Mouse (Mus musculus) thymus, postnatal 10 days (tissue): Measurements from ENCODE around the gene Supt4a.

Experiments
- DNase-seq, 2 experiments: peaks; one replicate each; pipeline ENCODE4 v3.0.0; 2021; ENCODE audit warnings: low spot score in 2 of 2

The Supt4a gene

DNA sequence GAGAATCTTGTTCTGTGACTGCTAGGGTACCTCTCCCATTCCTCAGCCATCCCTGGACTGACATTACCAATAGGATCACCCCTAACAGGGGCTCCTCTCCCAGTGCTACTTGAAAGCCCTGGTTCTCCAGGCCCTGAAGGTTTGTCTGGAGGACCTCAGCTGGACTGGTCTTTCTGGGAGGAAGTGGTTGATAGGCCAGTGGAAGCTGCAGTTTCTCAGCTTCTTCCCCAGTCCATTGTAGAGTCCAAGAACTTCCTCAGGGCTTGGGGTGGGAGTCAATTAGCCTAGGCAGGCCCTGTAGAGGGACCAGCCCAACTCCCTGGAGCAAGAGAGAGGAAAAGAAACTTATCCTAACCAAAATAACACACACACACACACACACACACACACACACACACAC lies 11.8 kb upstream of the Supt4a start:
- no peak for DNase-seq

DNA sequence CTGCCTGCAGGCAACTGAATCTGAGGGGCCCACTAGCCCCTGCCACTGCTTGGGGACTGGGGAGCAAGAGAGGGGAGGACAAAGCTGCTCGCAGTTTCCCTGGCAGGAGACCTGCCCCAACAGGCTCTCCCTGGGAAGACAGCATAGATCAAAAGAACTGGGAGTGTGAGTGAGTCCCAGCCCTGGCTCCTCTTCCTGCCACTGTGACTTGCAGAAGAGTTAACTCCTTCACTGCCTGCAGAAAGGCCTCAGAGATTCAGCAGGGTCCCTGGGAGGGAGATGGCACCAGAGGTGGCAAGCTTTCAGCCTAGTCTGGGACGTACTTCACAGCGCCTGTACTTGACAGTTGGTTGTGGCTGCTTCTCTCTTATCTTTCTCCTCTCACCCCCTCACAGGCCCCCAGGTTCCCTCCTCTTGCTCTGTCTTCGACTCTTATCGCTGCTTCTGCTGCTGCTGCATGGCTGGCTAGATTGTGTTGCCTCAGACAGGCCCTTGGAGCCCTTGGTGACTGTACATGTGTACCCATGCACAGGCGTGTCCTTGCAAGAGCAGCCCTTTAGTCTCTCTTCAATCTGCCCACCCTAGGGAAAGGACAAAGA lies 11.3 kb upstream of the Supt4a start:
- DNase-seq, result peak; percentile 79 to 83

DNA sequence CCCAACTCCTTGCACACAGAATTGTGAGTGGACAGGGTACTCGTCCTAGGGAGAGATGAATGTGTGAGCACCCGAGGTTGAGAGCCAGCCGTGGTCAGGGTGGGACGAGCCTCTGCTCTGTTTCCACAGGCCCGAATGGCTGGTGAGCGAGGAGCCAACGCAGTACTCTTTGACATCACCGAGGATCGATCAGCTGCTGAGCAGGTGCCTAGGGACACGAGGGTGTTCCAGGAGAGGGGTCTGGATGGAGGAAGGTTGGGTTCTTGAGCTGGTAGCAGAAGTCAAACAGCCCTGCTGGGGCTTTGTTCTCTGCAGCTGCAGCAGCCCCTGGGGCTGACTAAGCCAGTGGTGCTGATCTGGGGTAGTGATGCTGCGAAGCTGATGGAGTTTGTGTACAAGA lies 10.3 kb upstream of the Supt4a start:
- DNase-seq, result peak; percentile 68 to 69

GRCm38 (mm10) chr11:87727471-87727870 lies 9.9 kb upstream of the Supt4a start:
- DNase-seq, result no peak

GRCm38 (mm10) chr11:87728850-87729592 lies 8.3 kb upstream of the Supt4a start:
- no peak for DNase-seq

DNA sequence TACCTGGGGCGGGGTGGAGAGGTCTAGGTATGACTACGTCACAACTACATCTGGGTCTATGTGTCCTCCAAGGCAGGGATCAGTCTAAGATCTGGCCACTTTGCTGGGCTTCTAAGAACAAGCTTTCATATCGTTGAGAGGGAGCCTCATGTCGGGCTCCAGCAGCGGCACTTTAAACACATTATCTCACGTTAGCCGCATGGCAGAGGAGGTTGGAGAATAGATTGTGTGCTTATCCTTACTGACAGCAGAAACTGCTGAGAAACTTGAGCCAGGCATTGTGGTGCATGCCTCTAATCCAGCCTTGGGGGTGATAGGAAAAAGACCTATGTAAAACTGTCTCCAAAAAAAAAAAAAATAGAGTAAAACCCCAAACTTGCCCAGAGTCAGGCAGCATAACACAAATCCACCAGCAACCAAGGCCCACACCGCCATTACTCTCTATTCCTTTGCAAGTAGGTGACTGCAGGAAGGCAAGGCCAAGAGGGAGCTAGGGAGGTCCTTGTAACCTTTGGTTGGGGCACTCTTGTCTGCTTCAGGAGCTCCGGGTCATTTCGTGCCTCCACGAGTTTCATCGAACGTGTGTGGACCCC lies 7.7 kb upstream of the Supt4a start:
- no peak for DNase-seq

DNA sequence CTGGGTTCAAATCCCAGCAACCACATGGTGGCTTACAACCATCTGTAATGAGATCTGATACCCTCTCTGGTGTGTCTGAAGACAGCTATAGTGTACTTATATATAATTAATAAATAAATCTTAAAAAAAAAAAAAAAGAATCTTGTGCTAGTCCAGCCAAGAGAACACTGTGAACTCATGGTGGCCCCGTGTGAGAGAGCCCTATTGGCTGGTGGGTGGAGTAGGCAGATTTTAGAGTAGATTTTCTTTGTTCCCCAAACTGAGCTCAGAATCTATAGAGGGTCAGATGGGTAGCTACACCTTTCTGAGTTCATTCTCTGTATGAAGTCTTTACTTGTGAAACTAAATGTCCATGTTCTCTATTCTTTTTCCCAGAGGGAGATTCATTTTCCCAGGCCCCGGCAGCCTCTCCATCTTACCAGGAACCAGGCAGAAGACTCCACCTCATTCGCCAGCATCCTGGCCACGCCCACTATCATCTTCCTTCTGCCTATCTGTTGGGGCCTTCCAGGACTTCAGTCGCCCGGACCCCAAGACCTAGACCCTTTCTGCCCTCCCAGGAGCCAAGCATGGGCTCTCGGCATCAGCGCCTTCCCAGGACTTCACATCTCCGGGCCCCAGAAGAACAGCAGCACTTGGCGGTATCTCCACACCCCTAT lies 6.6 kb upstream of the Supt4a start:
- no peak for DNase-seq

GRCm38 (mm10) chr11:87734346-87734745 lies 3.0 kb upstream of the Supt4a start:
- peak; percentile 69 to 79 for DNase-seq

- DNase-seq, result no peak
Measured at GRCm38 (mm10) chr11:87735691-87736090, 1.7 kb upstream of the Supt4a start.

DNA sequence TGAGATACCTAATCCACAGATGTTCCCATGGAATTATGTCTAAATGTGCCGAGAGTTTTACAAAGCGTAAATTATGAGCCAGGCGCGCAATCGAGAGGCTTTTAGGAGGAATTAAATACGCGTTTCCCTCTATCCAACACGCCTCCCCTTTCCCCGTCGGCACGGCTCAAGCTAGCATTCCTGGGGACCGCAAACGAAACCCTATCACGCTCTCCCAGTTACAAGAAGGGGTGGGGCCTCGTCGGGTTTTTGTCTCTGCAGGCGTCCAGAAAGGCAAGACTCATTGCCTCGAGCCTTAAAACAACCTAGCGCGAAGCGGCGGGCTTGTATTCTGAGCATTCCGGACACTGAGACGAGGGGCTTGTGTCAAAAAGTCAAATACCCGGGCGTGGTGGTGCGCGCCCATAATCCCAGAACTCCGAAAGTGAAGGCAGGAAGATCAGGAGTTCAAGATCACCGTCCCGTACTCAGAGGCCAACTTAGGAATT lies 661 bp upstream of the Supt4a start:
- peak; percentile 74 to 78 for DNase-seq

- DNase-seq, result no peak
Measured at GRCm38 (mm10) chr11:87743691-87744090, 6.3 kb downstream of the Supt4a start.

GRCm38 (mm10) chr11:87744964-87745363 lies 7.6 kb downstream of the Supt4a start:
- peak; percentile 82 to 85 for DNase-seq

DNA sequence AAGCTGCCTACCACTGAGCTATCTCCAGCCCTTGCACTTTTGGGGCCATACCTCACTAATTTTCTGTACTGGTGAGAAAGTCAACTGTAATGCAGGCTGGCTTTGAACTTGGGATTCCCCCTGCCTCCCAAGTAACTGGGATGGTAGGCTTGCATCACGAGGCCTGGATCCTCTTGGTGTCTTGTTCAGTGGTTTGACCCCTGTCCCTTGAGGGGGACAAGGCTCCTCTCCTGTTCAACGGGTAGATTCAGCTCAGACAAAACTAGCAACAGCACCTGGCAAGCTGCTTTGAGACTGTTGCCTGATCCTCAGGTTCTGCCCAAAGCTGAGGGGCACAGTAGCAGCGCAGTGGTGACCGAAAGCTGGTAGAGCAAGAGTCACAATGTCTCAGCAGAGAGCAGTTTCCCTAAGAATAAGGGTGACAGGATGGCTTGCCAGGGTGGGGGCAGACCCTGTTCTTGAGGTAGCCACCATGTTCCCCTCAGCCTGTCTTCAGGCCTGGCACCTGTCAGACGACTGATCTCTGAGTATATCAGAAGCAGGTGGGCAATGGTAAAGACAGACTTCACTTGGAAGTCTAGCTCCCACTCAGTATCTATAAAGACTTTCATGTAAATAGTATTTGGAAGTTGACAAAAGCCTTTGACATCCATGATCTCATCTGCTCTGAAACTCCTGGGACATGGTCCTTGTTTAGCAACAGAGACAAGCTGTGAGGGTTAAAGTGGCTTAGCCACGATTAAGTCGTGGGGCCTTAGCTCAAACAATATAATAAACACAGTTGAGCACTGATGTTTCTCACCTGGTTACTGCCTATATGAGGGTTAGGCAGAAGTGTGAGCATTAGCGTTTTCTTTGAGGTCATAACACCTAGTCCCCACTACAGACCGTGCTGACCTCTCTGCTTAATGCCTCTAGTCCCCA lies 8.5 kb downstream of the Supt4a start:
- peak in 1 of 2 experiments; percentile 41 for DNase-seq

GRCm38 (mm10) chr11:87747312-87747711 lies 10.0 kb downstream of the Supt4a start:
- no peak for DNase-seq

DNA sequence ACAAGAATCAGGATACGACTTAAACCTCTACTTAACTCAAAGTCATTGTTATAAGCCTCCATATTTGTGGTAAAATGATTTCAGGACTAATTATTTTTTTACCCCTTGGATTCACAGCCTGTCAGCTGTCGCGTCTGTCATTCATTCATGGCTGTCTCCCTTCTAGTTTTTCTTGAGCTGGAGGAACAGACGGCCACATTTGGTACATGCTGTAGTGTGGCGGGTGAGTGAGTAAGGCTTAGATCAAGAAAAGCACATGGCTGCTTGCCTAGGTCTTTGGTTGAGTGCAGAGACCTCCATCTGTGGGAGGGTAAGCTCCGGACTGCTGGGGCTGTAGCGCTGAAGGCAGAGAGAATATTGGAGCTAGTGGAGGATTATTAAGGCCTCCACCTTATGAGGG lies 10.4 kb downstream of the Supt4a start:
- DNase-seq, result no peak

DNA sequence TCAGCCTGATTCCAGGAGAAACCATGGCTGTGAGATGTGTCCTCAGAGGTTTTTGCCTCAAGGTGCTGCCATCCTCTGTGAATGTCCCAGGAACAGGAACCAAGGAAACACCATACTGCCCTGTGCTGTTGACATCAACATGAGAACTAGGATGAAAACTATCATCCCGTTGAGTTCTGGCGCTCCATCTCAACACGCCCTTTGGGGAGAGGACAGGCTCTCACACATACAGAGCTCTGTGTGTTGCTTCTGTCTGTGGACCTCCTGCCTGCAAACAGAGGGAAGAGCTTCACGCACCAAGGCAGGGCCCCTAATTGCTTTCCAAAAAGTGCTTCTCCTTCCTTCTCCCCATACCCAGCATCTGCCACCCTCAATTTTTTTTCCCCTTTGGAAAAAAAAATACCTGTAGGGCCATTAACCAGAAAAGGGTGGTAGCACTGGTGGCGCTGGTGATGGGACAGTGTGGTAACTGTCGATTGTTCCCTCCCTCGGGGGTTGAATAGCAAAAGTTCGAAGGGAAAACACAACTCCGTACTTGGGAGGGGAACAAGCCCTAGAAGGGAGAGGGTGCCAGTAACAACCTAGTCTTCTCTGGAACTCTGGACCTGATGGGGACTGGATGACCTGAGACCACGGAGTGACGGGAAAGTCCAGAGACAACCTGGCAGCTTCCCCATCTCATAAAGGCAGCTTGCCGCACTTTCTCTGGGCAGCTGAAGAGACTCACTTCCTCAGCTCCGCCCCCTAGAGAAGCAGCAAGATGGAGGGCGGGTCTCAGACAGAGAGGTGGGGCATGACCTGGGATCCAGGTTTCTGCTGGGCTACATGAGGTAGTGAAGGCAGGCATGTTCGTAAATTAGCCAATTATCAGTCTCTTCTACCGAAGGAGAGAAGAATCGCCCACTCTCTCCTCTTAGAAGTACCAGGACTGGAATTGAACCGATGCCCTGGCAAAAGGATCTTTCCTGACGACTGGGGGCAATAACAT lies 11.1 kb downstream of the Supt4a start:
- DNase-seq, result peak; percentile 88 to 90

- DNase-seq, result peak; percentile 89 to 94
Measured at GRCm38 (mm10) chr11:87749192-87750042, 12.1 kb downstream of the Supt4a start.

GRCm38 (mm10) chr11:87750043-87750421 lies 12.7 kb downstream of the Supt4a start:
- no peak for DNase-seq

GRCm38 (mm10) chr11:87750521-87750920 lies 13.2 kb downstream of the Supt4a start:
- DNase-seq, result peak; percentile 71 to 74
